Comparison of ENCODE assay signal across 7 mouse cellular contexts in genomic region chr9:102879545-102879944, GRCm38 (mm10). TPM values are rescaled to one million over a fixed set of nuclear protein-coding genes. Genes with fewer than 3 reads are reported as not detected.
A peak's percentile ranks its signal among the peaks of the same experiment; 100 is the strongest.
DNase-seq lines count a peak whose midpoint lies in the region; ATAC-seq and TF ChIP-seq lines count a peak whose summit lies in the region.

No protein-coding gene starts in this region.

- H3K4me3 ChIP-seq in midbrain, embryonic 14.5 days (replicated peaks; ENCODE audit: low read depth, low read length): no peak overlapping the region
- H3K4me3 ChIP-seq in midbrain, embryonic 16.5 days (ENCODE audit: low read depth, low read length): no peak overlapping the region
- no peak overlapping the region for H3K4me3 ChIP-seq in cortical plate, adult 2 months (ENCODE audit: insufficient read depth, low read length)
- no peak overlapping the region for H3K4me3 ChIP-seq in liver, embryonic 11.5 days (ENCODE audit: low read depth, low read length)

- 69% methylated on average over 8 of the region's 8 CpGs for WGBS in midbrain, embryonic 14.5 days
- WGBS in midbrain, embryonic 16.5 days: 57% methylated on average over 8 of the region's 8 CpGs
- WGBS in liver, embryonic 11.5 days: 56% methylated on average over 8 of the region's 8 CpGs

- H3K9ac ChIP-seq in midbrain, embryonic 14.5 days (replicated peaks; ENCODE audit: low read length): no peak overlapping the region
- no peak overlapping the region for H3K9ac ChIP-seq in midbrain, embryonic 16.5 days (ENCODE audit: low read depth, low read length)
- no peak overlapping the region for H3K9ac ChIP-seq in liver, embryonic 11.5 days (ENCODE audit: low read depth, low read length)

- H3K27me3 ChIP-seq in midbrain, embryonic 14.5 days (ENCODE audit: control insufficient read depth, insufficient read depth, low read length): no peaks in the 10 kb centered on the region
- no peaks in the 10 kb centered on the region for H3K27me3 ChIP-seq in midbrain, embryonic 16.5 days (ENCODE audit: control insufficient read depth, insufficient read depth, low read depth, low read length)
- no peaks in the 10 kb centered on the region for H3K27me3 ChIP-seq in liver, embryonic 11.5 days (replicated peaks; ENCODE audit: control insufficient read depth, insufficient read depth, low read length)

- no peaks in the 10 kb centered on the region for H3K4me1 ChIP-seq in midbrain, embryonic 14.5 days (ENCODE audit: control insufficient read depth, insufficient read depth, low read length)
- H3K4me1 ChIP-seq in midbrain, embryonic 16.5 days (ENCODE audit: control insufficient read depth, insufficient read depth, low read length): no peaks in the 10 kb centered on the region
- no peaks in the 10 kb centered on the region for H3K4me1 ChIP-seq in cortical plate, adult 2 months (ENCODE audit: control insufficient read depth, insufficient read depth, low read length)
- H3K4me1 ChIP-seq in liver, embryonic 11.5 days (replicated peaks; ENCODE audit: control insufficient read depth, insufficient read depth, low read length): no peaks in the 10 kb centered on the region

- no peak for TF ChIP-seq POLR2A in cortical plate, adult 2 months (IDR thresholded peaks at IDR 0.05; ENCODE audit: extremely low read depth, insufficient read depth, low read length)

- no peak overlapping the region for H3K27ac ChIP-seq in midbrain, embryonic 14.5 days (replicated peaks; ENCODE audit: low read depth, low read length)
- no peak overlapping the region for H3K27ac ChIP-seq in midbrain, embryonic 16.5 days (ENCODE audit: low read length)
- H3K27ac ChIP-seq in cortical plate, adult 2 months (ENCODE audit: insufficient read depth, low read length): no peak overlapping the region
- no peak overlapping the region for H3K27ac ChIP-seq in liver, embryonic 11.5 days (ENCODE audit: low read depth, low read length)

- no peak overlapping the region for H3K4me2 ChIP-seq in midbrain, embryonic 14.5 days (ENCODE audit: low read length)
- H3K4me2 ChIP-seq in midbrain, embryonic 16.5 days (ENCODE audit: low read length): no peak overlapping the region
- H3K4me2 ChIP-seq in liver, embryonic 11.5 days: no peak overlapping the region

- peak; percentile 69 for TF ChIP-seq CTCF in cortical plate, adult 2 months (IDR thresholded peaks at IDR 0.05; ENCODE audit: extremely low read depth, insufficient read depth, low read length)

- no peak for ATAC-seq in midbrain, embryonic 14.5 days (ENCODE audit: low FRiP score, low TSS enrichment)
- ATAC-seq in midbrain, embryonic 16.5 days: no peak
- peak; percentile 48 for ATAC-seq in inflammation-experienced regulatory T-cells, adult 6 months
- peak; percentile 45 for ATAC-seq in liver, embryonic 11.5 days (replicated peaks; ENCODE audit: low FRiP score)

- H3K36me3 ChIP-seq in midbrain, embryonic 14.5 days (ENCODE audit: control insufficient read depth, insufficient read depth, low read length): peaks cover 30% of the 10 kb centered on the region
- peaks cover 8% of the 10 kb centered on the region; the same call in 1 of the 2 replicates for H3K36me3 ChIP-seq in midbrain, embryonic 16.5 days (ENCODE audit: control insufficient read depth, insufficient read depth, low read length)
- peaks cover 8% of the 10 kb centered on the region for H3K36me3 ChIP-seq in liver, embryonic 11.5 days (ENCODE audit: control insufficient read depth, insufficient read depth, low read length)

- no peaks in the 10 kb centered on the region for H3K9me3 ChIP-seq in midbrain, embryonic 14.5 days (ENCODE audit: control insufficient read depth, low read length)
- no peaks in the 10 kb centered on the region for H3K9me3 ChIP-seq in midbrain, embryonic 16.5 days (replicated peaks; ENCODE audit: control insufficient read depth, low read length, poor library complexity, severe bottlenecking)
- H3K9me3 ChIP-seq in liver, embryonic 11.5 days (ENCODE audit: control insufficient read depth, low read length): no peaks in the 10 kb centered on the region

- peak; percentile 88 for DNase-seq in midbrain, embryonic 14.5 days
- peak; percentile 5 for DNase-seq in T-cell, adult 2 months (ENCODE audit: low spot score)
- DNase-seq in liver, embryonic 11.5 days (ENCODE audit: low spot score): no peak
- peak; percentile 13 for DNase-seq in right cerebral cortex, postnatal 25 days

RNA-seq across cellular contexts. Expression of gene Ryk, which starts 44.8 kb away (rescaled TPM):
- 15.5 and 18.5 TPM in 2 replicates for polyA plus RNA-seq in midbrain, embryonic 14.5 days (2014; fragmentation: Nextera tagmentation; extraction: Ambion mirVana)
- polyA plus RNA-seq in midbrain, embryonic 16.5 days (2015; fragmentation: Nextera tagmentation; extraction: Ambion mirVana): 10.7 and 11.5 TPM in 2 replicates
- 28.8 and 30.8 TPM in 2 replicates for polyA plus RNA-seq in cortical plate, adult 2 months (2012; rRNA removed)
- 1 to 10 TPM; 2.6 to 3.2 (median 3.1) TPM for polyA plus RNA-seq in inflammation-experienced regulatory T-cells, adult 6 months (2017; shearing (Covaris generic))
- 15.7 and 16.2 TPM in 2 replicates for polyA plus RNA-seq in liver, embryonic 11.5 days (2014; fragmentation: Nextera tagmentation; extraction: Ambion mirVana)

Comparison
In these comparisons a context has a peak if more than half of its experiments do, and no peak if none do; other contexts are left out.
1. ATAC-seq: peak in inflammation-experienced regulatory T-cells, adult 6 months (single experiment) and liver, embryonic 11.5 days (single experiment); none in midbrain, embryonic 14.5 days (single experiment) and midbrain, embryonic 16.5 days (single experiment).